Mouse (Mus musculus): Measurements from ENCODE around the gene Smoc2. TPM values are rescaled to one million over a fixed set of nuclear protein-coding genes. Genes with fewer than 3 reads are reported as not detected.

Smoc2 gene
- polyA plus RNA-seq, 1 experiment from 2014 or later = 2.3 TPM

DNA sequence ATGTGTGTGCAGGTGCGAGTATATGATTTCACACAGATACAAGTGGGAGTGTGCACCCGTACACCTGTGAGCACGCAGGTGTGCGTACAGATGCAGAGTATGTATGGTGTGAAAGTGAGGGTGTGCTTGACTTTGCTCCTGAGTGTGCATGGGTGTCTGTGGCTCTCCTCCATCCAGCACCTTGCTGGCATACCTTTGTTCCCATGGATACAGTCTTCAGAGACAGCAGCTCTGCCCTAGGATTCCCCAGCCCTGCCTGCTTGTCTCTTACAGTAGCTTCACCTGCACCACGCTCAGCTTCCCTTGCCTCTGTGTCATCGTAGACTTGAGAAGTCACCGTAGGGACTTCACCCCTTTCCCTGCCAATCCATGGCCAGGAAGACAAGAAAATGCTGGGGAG is 51.2 kb downstream of the Smoc2 start:
- no peak for DNase-seq (ENCODE audit: low spot score)
- Histone ChIP-seq H3K9me3 (replicated peaks) (no peaks in the 10 kb centered on the region), H3K4me3 (no peak overlapping the region), H3K27ac (replicated peaks) (no peak overlapping the region), H3K4me1 (no peaks in the 10 kb centered on the region), H3K27me3 (ENCODE audit: low read depth, poor library complexity, severe bottlenecking) (no peaks in the 10 kb centered on the region), H3K36me3 (no peaks in the 10 kb centered on the region)
- WGBS = 95% methylated on average over 7 of the region's 7 CpGs

DNA sequence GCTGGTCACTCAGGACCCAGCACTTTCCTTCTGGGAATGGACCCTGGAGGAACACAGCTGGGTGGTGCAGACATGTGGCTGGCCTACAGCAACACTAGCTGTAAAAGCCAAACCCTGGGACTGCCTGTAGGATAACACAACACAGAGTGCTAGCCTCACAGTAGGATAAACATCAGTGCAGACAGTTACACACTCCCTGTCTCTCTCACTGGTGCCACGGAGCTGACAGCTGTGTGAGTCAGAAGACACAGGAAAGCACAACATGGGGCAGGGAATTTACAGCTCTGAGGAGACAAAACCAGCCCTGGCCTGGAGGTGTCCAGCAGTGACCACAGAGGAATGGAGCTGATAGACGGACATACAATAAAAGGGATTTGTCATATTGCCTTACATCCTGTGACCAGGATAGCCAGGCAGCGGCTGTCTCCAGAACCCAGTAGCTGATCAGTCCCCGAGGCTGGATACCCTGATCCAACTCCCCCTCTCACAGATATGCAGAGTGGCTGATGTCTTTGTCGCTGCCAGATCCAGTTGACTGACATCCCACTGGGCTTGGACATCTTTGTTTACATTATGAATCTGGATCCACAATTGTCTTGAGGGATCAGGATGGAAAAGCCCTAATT is 60.7 kb downstream of the Smoc2 start:
- no peak overlapping the region for H3K27ac ChIP-seq (replicated peaks)
- no peak for DNase-seq (ENCODE audit: low spot score)
- H3K27me3 ChIP-seq (ENCODE audit: low read depth, poor library complexity, severe bottlenecking) = peaks cover 7% of the 10 kb centered on the region
- no peaks in the 10 kb centered on the region for H3K36me3 ChIP-seq
- H3K4me1 ChIP-seq = peaks cover 22% of the 10 kb centered on the region
- no peaks in the 10 kb centered on the region for H3K9me3 ChIP-seq (replicated peaks)
- no peak overlapping the region for H3K4me3 ChIP-seq
- 55% methylated on average over 5 of the region's 5 CpGs for WGBS

GRCm38 (mm10) chr17:14340736-14341135 is 61.4 kb downstream of the Smoc2 start:
- H3K27ac ChIP-seq (replicated peaks) = no peak overlapping the region
- H3K27me3 ChIP-seq (ENCODE audit: low read depth, poor library complexity, severe bottlenecking) = peaks cover 7% of the 10 kb centered on the region
- no peaks in the 10 kb centered on the region for H3K36me3 ChIP-seq
- WGBS = 84% methylated on average over 2 of the region's 2 CpGs
- no peak for DNase-seq (ENCODE audit: low spot score)
- no peaks in the 10 kb centered on the region for H3K9me3 ChIP-seq (replicated peaks)
- H3K4me1 ChIP-seq = peaks cover 22% of the 10 kb centered on the region
- no peak overlapping the region for H3K4me3 ChIP-seq

DNA sequence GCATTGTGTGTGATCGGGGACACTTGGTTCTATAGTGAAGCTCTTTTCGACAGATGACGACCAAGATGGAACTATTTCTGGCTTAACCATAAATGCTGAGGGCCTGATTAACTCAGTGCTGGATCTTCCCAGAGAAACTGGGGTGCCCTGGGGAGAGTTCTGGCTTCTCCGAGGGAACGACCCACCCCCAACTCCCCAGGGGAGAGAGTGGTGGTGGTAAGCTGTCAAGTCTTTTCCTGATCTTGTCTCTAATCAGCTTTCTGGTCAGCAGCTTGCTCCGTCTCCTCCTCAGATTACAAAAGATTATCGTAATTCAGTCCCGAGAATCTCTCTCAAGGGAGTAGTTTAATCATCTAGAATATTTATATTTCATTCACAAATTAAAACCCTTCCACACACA is 63.2 kb downstream of the Smoc2 start:
- Histone ChIP-seq H3K36me3 (no peaks in the 10 kb centered on the region), H3K27ac (replicated peaks) (no peak overlapping the region), H3K9me3 (replicated peaks) (no peaks in the 10 kb centered on the region), H3K4me3 (no peak overlapping the region), H3K27me3 (ENCODE audit: low read depth, poor library complexity, severe bottlenecking) (peaks cover 7% of the 10 kb centered on the region), H3K4me1 (peaks cover 22% of the 10 kb centered on the region)
- DNase-seq (ENCODE audit: low spot score) = no peak
- WGBS = 59% methylated on average over 8 of the region's 8 CpGs

DNA sequence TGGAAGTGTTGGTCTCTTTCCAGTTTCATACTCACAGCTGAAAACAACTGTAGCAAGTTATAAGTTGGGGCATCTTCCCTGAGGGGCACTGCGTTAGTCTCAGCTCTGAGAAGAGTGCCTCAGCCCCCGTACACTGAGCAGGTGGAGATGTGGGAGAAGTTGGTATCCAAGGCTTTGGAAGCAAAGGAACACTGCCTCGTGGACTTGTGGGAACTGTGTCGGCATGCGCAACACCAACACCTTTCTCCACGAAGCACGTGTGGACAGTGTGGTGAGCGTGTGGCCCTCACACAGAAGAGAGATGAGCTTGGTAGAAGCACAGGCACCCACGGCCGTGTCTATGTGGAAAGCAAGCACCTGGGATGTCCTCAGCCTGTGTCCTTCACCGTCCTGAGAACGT is 64.1 kb downstream of the Smoc2 start:
- Histone ChIP-seq H3K9me3 (replicated peaks) (no peaks in the 10 kb centered on the region), H3K4me1 (peaks cover 22% of the 10 kb centered on the region), H3K27me3 (ENCODE audit: low read depth, poor library complexity, severe bottlenecking) (peaks cover 7% of the 10 kb centered on the region), H3K36me3 (no peaks in the 10 kb centered on the region), H3K27ac (replicated peaks) (no peak overlapping the region), H3K4me3 (no peak overlapping the region)
- WGBS = 92% methylated on average over 12 of the region's 12 CpGs
- DNase-seq (ENCODE audit: low spot score) = no peak

DNA sequence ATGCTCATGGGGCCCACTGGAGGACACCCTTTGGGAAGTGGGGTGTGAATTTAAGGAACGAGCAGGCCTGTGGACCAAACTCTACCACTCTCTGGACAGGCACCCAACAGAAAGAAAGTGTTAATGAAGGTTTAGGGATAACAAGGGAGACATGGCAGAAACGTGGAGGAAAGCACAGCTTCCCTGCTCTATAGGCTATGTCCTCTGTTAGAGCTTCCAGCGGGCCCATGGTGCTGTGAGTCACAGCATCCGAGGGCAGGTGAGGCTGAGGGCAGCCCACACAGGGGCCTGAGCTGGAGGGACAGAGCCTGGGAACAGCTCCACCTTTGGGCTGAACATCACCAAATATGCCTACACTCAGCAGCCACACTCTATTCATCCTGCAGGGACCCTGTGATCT is 66.2 kb downstream of the Smoc2 start:
- Histone ChIP-seq H3K4me3 (no peak overlapping the region), H3K36me3 (no peaks in the 10 kb centered on the region), H3K4me1 (peaks cover 11% of the 10 kb centered on the region), H3K27me3 (ENCODE audit: low read depth, poor library complexity, severe bottlenecking) (peaks cover 7% of the 10 kb centered on the region), H3K27ac (replicated peaks) (no peak overlapping the region), H3K9me3 (replicated peaks) (no peaks in the 10 kb centered on the region)
- WGBS = 81% methylated on average over 4 of the region's 4 CpGs
- DNase-seq (ENCODE audit: low spot score) = no peak

- WGBS = 86% methylated on average over 3 of the region's 3 CpGs
- Histone ChIP-seq H3K9me3 (replicated peaks) (no peaks in the 10 kb centered on the region), H3K27ac (replicated peaks) (no peak overlapping the region), H3K27me3 (ENCODE audit: low read depth, poor library complexity, severe bottlenecking) (peaks cover 7% of the 10 kb centered on the region), H3K36me3 (no peaks in the 10 kb centered on the region), H3K4me3 (no peak overlapping the region), H3K4me1 (peaks cover 4% of the 10 kb centered on the region; the same call in 1 of the 2 replicates)
- DNase-seq (ENCODE audit: low spot score) = no peak
Observed at GRCm38 (mm10) chr17:14346891-14347290, 67.6 kb downstream of the Smoc2 start.

DNA sequence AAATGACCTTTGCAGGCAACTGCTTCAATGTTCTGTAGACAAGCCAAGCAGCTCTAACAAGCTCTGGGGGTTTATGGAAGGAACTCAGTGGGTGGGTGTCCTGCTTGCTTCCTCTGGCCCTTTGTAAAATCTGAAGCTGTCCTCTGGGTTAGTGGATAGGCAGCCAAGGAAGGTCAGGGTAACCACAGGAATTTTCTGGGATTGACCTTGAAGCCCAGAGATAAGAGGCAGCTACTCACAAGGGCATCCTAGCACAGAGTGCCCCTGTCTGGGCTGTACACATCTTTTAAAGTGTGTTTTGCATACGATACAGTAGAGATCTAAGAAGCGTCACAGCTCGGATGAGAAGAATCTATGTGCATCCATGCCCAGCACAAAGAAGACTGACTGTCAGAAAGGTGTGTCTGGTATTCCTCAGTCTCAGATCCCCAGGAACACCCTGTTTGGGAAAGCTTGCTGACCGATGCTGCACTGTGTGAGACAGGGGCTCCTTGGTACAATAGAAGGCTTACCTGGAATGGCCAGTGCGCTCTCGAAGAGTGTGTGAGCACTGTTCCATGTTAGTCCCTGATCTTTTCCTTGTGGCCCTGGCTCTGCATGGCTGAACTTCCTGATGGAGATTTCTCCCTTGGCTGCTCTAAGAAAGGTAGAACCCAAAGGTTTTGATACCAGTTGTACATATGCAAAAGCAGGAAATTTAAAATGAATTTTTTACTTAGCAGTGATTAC is 69.9 kb downstream of the Smoc2 start:
- DNase-seq (ENCODE audit: low spot score) = no peak
- H3K27me3 ChIP-seq (ENCODE audit: low read depth, poor library complexity, severe bottlenecking) = no peaks in the 10 kb centered on the region
- WGBS = 92% methylated on average over 6 of the region's 6 CpGs

GRCm38 (mm10) chr17:14353219-14354079 is 74.1 kb downstream of the Smoc2 start:
- no peaks in the 10 kb centered on the region for H3K27me3 ChIP-seq (ENCODE audit: low read depth, poor library complexity, severe bottlenecking)
- H3K27ac ChIP-seq (replicated peaks) = no peak overlapping the region
- DNase-seq (ENCODE audit: low spot score) = no peak
- 87% methylated on average over 10 of the region's 10 CpGs for WGBS
- H3K9me3 ChIP-seq (replicated peaks) = no peaks in the 10 kb centered on the region
- H3K4me3 ChIP-seq = no peak overlapping the region
- H3K4me1 ChIP-seq = no peaks in the 10 kb centered on the region
- no peaks in the 10 kb centered on the region for H3K36me3 ChIP-seq

More for the DNA sequence above, 69.9 kb downstream of the Smoc2 start:
- H3K27ac ChIP-seq (replicated peaks) = no peak overlapping the region
- H3K9me3 ChIP-seq (replicated peaks) = no peaks in the 10 kb centered on the region
- H3K4me3 ChIP-seq = no peak overlapping the region
- no peaks in the 10 kb centered on the region for H3K36me3 ChIP-seq
- H3K4me1 ChIP-seq = no peaks in the 10 kb centered on the region

DNA sequence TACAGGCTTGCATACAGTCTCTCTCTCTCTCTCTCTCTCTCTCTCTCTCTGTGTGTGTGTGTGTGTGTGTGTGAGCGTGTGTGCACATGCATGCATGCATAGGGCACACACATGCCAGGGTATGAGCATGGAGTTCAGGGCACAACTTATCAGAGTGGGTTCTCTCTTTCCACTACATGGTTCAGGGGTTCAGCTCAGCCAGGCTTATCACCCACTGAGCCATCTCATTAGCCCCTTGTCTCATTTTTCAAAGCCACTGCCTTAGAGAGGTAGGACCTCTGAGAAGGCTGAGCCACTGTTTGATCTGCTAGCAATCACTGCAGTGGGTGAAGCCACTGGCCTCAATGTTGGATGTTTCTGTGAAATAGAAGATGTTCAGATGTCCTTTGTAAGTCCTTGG is 82.2 kb downstream of the Smoc2 start:
- Histone ChIP-seq H3K4me1 (no peaks in the 10 kb centered on the region), H3K36me3 (no peaks in the 10 kb centered on the region), H3K9me3 (replicated peaks) (no peaks in the 10 kb centered on the region), H3K27ac (replicated peaks) (no peak overlapping the region), H3K4me3 (no peak overlapping the region), H3K27me3 (ENCODE audit: low read depth, poor library complexity, severe bottlenecking) (no peaks in the 10 kb centered on the region)
- DNase-seq (ENCODE audit: low spot score) = no peak
- WGBS = 76% methylated on average over 1 of the region's 1 CpGs

- H3K27me3 ChIP-seq (ENCODE audit: low read depth, poor library complexity, severe bottlenecking) = no peaks in the 10 kb centered on the region
- H3K4me1 ChIP-seq = peaks cover 12% of the 10 kb centered on the region
- no peaks in the 10 kb centered on the region for H3K9me3 ChIP-seq (replicated peaks)
- H3K27ac ChIP-seq (replicated peaks) = no peak overlapping the region
- DNase-seq (ENCODE audit: low spot score) = no peak
- WGBS = 96% methylated on average over 5 of the region's 5 CpGs
- H3K36me3 ChIP-seq = no peaks in the 10 kb centered on the region
- no peak overlapping the region for H3K4me3 ChIP-seq
Observed at GRCm38 (mm10) chr17:14370476-14370875, 91.2 kb downstream of the Smoc2 start.

- no peak overlapping the region for H3K4me3 ChIP-seq
- H3K9me3 ChIP-seq (replicated peaks) = no peaks in the 10 kb centered on the region
- peaks cover 12% of the 10 kb centered on the region for H3K4me1 ChIP-seq
- no peak overlapping the region for H3K27ac ChIP-seq (replicated peaks)
- no peaks in the 10 kb centered on the region for H3K27me3 ChIP-seq (ENCODE audit: low read depth, poor library complexity, severe bottlenecking)
- no peak for DNase-seq (ENCODE audit: low spot score)
- WGBS = 83% methylated on average over 6 of the region's 6 CpGs
- no peaks in the 10 kb centered on the region for H3K36me3 ChIP-seq
Observed at GRCm38 (mm10) chr17:14371606-14372005, 92.3 kb downstream of the Smoc2 start.

All from midbrain, embryonic 10.5 days (tissue).